Mouse (Mus musculus) kidney, postnatal 4 days (tissue): ENCODE data around the gene Lhx8.

ENCODE experiments used
- DNase-seq, 2 experiments: peaks; one replicate each; pipeline ENCODE4 v3.0.0; 2021; ENCODE audit warnings: mixed read lengths in 2 of 2

The Lhx8 gene

GRCm38 (mm10) chr3:154321921-154322574 lies 8.4 kb downstream of the Lhx8 start:
- DNase-seq = no peak

GRCm38 (mm10) chr3:154317651-154318248 lies 12.7 kb downstream of the Lhx8 start:
- DNase-seq = peak; percentile 17 to 29

GRCm38 (mm10) chr3:154305163-154305884 lies 25.1 kb downstream of the Lhx8 start:
- DNase-seq = no peak

- no peak for DNase-seq
These were observed 29.4 kb downstream of the Lhx8 start for GRCm38 (mm10) chr3:154301102-154301501.

- no peak for DNase-seq
These were observed 30.5 kb downstream of the Lhx8 start for GRCm38 (mm10) chr3:154300006-154300405.

- DNase-seq = no peak
These were observed 32.0 kb downstream of the Lhx8 start for GRCm38 (mm10) chr3:154298490-154298889.

- no peak for DNase-seq
These were observed 33.0 kb downstream of the Lhx8 start for GRCm38 (mm10) chr3:154297499-154297898.

- no peak for DNase-seq
These were observed 35.3 kb downstream of the Lhx8 start for GRCm38 (mm10) chr3:154294924-154295834.

- no peak for DNase-seq
These were observed 36.5 kb downstream of the Lhx8 start for GRCm38 (mm10) chr3:154293839-154294490.

- no peak for DNase-seq
These were observed 38.3 kb downstream of the Lhx8 start for GRCm38 (mm10) chr3:154292126-154292525.

GRCm38 (mm10) chr3:154290351-154290750 lies 40.1 kb downstream of the Lhx8 start:
- no peak for DNase-seq

- no peak for DNase-seq
These were observed 41.9 kb downstream of the Lhx8 start for GRCm38 (mm10) chr3:154288429-154289069.

- DNase-seq = no peak
These were observed 43.2 kb downstream of the Lhx8 start for GRCm38 (mm10) chr3:154287217-154287616.

GRCm38 (mm10) chr3:154285351-154285750 lies 45.1 kb downstream of the Lhx8 start:
- no peak for DNase-seq

- peak in 1 of 2 experiments; percentile 6 for DNase-seq
These were observed 46.2 kb downstream of the Lhx8 start for GRCm38 (mm10) chr3:154284260-154284659.

- DNase-seq = no peak
These were observed 55.8 kb downstream of the Lhx8 start for GRCm38 (mm10) chr3:154274681-154275080.

GRCm38 (mm10) chr3:154269757-154270366 lies 60.6 kb downstream of the Lhx8 start:
- DNase-seq = peak; percentile 85 to 88

- no peak for DNase-seq
These were observed 62.1 kb downstream of the Lhx8 start for GRCm38 (mm10) chr3:154268313-154268712.

- DNase-seq = no peak
These were observed 73.1 kb downstream of the Lhx8 start for GRCm38 (mm10) chr3:154257312-154257711.
